Mouse (Mus musculus): ENCODE data around the gene Mum1.
"Not testable (repeated sequence)": the region's sequence is repeated elsewhere in the genome, so short reads cannot be mapped to it uniquely, and the experiment has no call there.

Gene Mum1

DNA sequence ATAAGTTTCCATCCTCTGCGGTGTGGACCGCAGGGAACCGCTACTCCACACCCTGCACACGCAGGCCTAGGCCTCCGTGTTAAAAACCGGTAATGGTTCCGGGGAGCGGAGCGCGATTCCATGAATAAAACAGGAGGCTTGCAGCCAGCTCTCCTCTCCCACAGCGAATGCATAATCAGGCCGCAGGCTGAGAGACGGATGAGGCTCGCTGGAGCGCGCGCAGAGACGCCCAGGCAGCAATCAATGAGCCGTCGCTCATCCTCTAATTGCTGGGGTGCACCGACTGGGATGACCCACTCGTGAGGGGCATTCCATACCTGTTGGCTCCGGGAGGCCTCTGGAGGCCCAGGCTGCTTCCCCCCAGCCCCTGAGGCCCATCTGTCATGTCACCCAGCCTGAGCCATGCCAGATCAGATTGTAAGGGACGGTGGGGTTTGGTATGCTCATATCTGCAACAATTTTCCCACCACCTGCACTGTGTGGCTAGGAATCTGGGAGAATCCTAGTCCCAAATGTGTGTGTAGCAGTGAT, 17.3 kb upstream of the Mum1 start:
- peak; percentile 48 for DNase-seq

DNA sequence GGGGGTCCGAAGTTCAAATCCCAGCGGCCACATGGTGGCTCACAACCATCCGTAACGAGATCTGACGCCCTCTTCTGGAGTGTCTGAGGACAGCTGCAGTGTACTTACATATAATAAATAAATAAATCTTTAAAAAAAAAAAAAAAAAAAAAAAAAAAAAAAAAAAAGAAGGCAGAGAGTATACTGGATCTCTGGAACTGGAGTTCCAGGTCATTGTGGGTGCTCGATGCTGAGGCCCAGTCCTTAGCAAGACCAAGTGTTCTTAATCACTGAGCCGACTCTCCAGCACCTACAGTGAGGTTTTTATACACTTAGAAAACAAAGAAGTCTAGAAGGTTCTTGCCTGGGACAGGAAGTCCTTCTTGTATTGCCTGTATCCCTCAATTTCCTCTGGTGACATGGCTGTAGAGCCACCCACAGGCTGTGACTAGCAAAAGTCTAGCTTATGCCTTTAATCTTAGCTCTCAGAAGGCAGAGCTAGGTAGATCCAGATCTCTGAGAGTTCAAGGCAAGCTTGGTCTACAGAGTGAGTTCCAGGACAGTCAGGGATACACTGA, 14.6 kb upstream of the Mum1 start:
- DNase-seq = not testable (repeated sequence)

DNA sequence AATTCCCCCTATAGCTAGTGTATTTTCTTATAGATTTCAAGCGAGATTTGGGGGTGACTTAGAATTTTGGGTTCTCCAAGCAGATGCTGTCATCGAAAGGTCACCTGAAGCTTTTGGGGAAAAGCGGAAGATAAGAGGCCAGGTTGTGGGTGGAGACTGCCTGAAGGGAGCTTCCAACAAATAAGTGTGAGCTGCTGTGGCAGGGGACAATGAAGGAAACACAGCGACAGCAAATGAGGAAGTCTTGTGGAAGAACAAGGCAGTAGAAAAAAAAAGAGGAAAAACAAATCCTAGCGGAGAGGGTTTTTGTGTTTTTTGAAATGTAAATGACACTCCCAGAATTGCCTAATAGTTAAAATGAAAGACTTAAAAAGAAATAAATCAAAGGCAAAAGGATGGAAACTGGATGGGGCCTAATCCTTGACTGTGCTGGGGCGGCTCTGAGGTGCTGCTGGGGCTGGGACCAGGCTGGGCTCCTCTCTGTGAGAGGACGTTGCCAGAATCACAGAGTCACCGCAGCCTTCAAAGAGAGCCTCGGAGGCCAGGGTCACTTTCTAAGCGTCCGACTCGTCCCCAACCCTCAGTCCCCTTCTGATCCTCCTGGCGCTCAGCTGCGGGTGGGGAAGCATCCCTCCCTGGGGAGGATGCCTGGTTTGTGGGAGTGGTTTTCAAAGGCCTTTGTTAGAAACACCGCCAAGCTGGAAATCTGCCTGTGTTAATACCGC, 11.0 kb upstream of the Mum1 start:
- no peak for DNase-seq

DNA sequence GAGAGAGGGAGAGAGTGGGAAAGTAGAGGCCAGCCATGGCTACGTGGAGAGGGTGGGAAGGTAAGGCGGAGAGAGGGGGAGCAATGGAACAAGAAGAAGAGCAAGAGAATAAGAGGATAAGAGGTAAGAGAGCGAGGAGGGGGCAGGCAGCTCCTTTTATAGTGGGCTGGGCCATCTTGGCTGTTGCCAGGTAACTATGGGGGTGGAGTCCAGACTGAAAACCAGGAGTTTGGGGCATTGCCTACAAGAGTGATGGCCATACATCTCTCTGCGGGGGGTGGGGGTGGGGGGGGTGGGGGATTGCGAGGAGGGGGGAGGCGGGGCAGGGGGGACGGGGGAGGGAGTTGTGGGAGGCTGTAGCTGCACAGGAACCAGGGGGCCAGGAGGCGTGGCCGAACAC, 5.6 kb upstream of the Mum1 start:
- DNase-seq = no peak

DNA sequence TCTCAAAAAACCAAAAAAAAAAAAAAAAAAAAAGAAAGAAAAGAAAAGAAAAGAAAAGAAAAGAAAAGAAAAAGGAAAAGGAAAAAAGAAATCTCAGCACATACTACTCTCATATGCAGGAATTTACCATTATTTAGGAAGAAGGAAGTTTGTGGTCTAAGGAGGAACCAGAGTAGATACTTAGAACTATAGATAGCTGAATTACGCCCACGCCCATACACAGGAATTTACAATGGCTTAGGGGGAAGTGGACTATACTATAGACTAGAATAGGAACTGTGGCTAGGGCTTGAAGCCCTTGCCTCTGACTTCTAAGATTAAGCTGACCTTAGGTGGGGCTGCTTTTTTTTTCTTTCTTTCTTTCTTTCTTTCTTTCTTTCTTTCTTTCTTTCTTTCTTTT, 3.1 kb upstream of the Mum1 start:
- not testable (repeated sequence) for DNase-seq

DNA sequence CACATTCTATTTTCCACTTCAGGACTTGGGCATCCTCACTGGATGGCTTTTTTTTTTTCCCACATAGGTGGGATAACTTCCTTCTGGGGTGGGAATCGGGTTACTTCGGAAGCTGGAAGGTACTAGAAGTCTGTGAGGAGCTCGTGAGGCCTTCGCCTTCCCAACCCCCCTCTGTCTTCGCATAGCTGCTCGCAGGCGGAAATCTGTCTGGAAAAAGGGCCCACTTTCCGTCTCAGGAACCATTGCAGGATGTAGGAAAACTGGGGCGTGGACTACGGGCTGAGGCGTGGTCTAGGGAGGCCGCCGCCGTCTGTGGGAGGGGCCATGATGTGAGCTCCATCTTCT, 191 bp upstream of the Mum1 start:
- DNase-seq = no peak

DNA sequence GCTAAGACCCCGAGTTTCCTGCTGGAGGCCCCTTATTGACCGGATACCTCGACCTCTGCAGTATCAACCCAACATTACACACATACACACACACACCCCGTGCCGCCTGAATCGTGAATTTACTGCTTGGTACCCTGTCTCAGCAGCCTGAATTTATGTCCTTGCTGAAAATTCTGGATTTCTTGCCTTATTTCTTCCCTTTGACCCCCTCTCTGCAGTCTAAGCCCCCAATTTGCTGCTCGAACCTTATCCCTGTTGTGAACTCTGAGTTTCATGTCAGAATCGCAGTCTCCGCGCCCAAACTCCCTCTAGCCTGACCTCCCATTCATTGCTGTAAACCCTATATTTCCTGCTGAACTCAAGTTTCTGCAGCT, 919 bp downstream of the Mum1 start:
- no peak for DNase-seq

DNA sequence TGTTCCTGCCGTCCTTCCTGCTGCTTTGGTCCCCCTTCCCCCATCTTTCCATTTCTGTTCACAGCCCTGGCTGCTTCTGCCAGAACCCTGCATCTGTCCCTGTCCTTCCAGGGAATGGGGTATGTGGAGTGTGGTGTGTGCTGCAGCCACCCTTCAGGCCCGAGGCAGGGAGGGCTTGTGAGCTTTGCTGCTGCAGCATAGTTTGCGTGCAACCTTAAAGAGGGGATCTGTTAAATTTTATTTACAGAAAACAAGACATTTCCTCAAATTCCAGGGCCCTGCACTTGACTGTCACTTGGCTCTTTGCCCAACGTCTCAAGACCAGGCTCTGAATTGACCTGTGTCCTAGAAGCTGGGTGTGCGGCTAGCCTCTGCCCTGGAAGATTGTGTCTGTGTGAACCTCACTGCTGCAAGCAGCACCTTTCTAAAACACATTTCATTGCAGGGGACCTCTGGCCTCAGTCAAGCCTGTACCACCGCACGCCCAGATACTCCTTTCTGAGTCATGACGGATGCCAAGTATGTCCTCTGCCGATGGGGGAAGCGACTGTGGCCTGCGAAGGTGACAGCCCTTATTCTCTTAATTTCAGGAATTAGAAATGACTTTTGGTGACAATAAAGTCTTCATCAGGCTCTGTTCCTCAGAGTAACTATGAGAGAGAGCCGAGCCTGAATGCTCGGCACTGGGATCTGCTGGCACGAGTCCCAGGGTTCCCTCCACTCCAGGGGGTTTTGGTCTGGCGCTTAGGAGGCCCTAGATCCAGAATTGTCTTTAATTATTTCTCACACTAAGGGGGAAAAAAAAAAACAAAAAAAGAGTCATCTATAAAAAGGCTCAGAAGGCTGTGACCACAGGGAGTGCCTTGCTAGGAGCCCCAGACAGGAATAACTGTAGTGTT, 1.9 kb downstream of the Mum1 start:
- no peak for DNase-seq

DNA sequence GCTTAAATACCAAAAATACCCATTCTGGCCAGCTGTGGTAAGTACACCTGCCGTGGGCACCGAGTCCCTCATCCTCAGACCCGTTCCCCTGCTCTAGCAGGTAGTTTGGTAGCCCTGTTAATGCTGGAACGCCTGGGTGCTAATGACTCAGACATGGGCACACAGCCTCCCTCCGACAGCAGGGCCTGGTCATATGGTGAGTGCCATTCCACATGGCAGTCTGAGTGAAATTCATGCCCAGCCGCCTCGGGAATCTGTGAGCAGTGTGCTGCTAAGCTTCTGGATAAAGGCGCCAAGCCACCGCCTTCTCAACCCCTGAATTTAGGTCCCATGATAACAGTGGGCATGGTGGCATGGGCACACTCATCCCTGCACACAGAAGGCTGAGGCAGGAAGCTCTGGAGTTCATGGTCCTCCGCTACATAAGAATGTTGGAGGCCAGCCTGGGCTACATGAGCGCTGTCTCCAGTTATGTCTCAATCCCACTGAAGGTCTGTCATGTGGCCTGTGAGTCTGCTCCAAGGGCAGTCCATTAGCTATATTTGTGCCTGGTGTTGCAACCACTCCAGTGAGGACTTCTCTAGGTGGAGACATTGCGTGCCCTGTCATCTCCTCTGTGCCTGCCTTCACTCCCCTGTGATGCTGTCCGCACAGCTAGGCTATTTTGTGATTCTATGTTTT, 10.1 kb downstream of the Mum1 start:
- no peak for DNase-seq

DNA sequence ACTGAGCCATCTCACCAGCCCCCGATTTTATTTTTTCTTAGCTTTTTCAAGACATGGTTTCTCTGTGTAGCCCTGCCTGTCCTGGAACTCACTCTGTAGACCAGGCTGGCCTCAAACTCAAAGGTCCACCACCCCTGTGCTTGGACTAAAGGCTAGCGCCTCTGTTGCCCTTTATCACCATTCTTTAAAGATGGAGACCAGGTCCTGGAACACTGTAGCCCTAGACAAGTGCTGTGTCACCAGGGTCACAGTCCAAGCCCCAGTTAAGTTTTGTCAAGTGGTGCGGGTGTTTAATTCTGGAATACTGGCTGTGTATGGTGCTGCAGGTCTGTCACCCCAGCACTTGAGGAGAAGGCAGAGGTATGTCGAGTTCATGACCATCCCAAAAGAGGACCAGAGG, 10.8 kb downstream of the Mum1 start:
- no peak for DNase-seq

DNA sequence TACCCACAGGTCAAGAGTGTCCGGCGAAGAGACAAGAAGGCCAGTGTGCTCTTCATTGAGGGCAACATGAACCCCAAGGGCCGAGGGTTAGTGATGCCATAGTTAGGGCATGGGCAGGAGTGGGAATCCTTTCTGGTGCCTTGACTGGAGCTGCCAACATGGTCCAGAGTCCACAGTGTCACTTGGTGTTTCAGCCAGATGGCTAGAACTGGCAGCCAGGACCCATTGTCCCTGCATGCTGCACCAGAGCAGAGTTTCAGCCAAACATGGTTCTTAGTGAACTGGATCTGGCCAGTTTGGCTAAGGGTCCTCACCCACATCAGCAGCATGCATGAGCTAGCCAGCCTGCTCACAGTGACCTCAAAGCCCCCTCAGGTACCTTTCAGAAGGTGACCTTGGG, 12.1 kb downstream of the Mum1 start:
- DNase-seq = no peak

DNA sequence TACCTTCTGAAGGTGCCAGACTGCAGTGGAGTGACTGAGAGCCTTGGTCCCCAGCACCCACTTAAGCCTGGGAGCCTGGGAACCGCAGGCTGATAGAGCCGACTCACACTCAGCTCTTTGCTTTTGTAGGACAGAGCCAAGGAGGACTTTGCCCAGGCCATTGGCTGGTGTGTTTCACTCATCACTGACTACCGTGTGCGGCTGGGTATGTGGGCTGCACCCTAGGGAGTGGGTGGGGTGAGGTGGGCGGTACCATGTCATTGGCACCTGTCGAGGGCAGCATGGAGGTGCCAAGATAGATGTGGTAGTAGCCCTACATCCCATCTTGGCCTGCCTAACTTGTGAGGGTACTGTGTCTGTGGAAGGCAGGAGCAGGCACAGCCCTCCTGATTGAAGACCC, 13.6 kb downstream of the Mum1 start:
- no peak for DNase-seq

DNA sequence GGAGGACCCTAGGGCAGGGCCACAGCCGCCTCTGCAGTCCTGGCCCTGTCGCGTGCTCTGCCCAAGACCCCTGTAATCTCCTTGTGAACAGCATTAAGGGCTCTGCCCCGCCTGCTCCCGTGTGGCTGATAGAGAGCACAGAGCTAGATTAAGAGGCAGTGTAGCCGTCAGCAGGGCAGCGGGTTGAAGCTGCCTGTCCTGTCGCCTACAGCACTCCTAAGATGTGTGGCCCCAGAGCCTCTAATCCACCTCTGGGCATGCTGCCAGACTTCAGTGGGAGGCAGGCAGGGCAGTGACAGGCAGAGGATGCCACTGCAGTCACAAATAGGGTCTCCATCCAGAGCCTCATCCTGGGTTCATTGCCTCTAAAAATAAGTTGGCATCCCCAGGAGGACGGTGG, 15.9 kb downstream of the Mum1 start:
- no peak for DNase-seq

DNA sequence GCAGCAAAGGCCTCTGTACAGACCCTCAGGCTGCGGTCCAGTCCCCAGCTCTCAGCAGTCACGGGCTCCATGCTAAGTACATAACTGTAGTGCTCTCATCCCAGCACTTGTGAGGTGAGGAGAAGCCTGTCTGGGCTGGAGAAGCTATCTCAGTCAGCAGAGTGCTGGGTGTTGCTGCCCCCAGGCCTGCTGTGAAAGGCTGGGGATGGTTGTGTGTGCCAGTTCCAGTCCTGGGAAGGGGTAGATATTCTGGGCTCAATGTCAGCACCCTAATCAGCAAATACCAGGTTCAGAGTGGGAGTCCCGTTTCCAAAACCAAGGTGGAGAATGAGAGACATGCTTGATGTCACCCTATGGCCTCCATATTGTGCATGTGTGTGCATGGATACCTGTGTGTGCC, 16.4 kb downstream of the Mum1 start:
- no peak for DNase-seq

DNA sequence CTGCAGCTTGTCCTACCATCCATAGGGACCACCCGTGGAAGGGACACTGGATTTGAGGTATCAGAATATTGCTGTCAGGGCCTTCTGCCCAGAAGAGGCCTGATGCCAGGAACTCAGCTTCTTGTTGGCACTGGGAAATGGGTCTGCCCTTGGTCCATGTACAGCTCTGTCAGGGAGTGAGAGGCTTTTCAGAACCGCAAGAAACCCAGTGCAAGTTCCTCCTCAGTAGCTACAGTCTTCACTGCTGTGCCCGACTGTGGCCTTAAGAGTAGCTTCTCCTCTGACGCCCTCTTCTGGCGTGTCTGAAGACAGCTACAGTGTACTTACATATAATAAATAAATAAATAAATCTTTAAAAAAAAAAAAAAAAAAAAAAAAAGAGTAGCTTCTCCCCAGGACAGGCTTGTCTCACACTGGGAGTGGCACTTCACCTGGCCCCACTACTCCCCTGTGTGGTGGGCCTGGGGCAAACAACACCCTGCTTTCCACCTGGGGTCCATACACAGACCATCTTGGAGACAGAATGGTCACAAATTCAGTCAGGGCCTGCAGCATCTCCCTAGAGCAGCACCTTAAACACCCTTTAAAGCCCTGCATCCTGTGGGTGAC, 18.7 kb downstream of the Mum1 start:
- no peak for DNase-seq

DNA sequence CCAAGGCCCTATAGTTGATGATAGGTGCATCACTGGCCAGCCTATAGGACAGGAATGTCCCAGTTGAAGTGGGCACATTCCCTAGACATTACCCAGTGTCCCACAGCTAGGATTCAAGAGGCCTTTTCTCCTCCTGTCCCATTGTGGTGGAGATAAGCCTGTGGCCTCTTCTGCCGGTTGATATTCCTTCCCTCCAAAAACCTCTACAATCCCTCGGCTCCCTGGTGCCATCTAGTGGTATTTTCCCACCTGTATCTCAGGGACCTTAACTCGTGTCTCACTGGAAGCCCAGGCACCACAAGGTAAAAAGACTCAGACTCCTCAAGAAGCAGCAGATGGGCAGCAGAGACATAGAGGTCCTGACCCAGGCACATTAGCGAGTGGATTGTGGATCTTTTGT, 19.4 kb downstream of the Mum1 start:
- peak; percentile 83 for DNase-seq

DNA sequence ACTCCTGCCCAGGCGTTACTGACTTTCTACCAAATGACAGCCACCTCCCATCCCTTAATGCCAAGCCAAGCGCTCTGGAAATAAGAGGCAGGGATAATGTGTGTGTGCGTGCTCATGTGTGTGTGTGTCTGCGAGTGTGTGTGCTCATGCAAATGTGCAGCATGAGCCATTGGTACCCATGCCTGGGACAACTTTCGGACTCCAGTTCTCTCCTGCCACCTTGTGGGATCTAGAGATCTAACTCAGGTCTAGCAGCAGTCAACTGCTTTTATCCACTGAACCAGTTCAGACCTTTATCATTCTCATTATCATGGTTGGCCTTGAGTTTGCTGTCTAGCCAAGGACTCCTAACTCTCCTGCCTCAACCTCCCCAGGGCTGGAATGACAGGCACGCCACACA, 21.6 kb downstream of the Mum1 start:
- no peak for DNase-seq

DNA sequence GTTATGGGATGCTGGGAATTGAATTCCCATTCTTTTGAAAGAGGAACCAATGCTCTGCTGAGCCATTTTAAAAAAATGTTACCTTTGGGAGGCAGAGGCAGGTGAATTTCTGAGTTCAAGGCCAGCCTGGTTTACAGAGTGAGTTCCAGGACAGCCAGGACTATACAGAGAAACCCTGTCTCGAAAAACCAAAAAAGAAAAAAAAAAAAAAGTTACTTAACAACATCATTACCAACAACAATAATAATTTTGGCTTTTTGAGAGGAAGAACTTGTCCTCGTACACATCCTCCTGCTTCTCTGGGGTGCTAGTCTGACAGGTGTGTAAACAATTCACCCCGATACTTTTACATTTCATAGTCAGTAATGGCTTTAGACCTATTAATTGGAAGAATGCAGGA, 22.2 kb downstream of the Mum1 start:
- DNase-seq = not testable (repeated sequence)

DNA sequence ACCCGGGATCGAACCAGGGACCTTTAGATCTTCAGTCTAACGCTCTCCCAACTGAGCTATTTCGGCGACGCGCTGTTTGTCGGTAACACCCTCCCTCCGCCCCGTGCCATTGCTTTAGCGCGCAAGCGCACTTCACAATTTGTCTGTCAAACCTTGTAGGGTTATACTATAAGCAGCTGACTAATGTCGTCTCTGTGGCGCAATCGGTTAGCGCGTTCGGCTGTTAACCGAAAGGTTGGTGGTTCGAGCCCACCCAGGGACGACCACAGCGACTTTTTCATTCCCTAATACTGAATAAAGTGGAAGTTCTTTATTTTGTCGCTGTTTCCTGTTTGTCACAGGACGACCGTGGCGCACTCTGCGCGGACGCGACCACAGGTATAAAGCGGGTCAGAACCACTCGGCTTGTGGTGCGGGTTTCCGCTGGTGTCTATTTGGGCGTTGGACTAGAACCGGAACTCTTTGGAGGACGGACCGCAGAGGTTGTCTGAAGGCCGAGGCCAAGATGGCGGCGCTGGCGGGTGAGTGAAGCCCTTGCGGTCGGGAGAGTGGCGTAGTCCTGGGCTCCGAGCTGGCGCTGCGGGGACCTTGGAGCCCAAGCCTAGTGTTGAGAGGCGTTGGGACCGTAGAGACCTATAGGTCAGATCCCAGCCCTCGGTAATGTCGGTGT, 22.9 kb downstream of the Mum1 start, which contains the start of gene Ndufs7:
TSS of gene Ndufs7 (plus strand) at position 151 of the 670 bp plus-strand sequence.
- DNase-seq = peak; percentile 91

DNA sequence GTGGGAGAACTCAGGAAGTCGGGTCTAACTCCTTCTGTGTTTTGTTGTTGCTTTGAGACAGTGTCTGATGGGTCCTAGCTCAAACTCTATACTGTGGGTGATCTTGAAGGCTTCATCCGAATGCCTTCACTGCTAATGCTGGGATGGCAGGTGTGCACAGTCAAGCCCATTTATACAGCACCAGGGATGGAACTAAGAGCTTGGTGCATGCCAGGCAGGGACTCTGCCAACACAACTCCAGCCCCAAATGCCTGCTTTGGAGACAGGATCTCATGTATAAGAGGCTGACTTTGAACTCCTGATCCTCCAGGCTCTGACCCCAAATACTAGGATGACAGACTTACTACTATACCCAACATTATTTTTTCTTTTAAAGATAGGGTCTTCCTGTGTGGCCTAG, 23.8 kb downstream of the Mum1 start:
- no peak for DNase-seq

DNA sequence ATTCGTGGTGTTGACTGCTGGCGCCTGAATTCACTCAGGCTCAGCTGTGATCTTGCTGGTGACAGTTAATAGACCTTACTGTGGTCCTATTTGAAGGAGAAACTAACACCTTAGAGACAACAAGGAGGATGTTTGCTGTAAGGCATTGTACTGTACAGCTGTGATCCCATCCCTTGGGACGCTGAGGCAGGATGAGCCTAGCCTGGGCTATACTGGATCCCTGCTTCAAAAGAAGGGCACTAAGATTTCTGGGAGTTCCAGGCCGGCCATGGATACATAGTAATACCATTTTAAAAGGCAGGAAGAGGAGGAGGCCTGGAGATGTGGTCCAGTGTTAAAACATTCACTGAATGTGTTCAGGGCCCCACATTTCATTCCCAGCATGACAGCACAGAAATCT, 24.3 kb downstream of the Mum1 start:
- DNase-seq = no peak

DNA sequence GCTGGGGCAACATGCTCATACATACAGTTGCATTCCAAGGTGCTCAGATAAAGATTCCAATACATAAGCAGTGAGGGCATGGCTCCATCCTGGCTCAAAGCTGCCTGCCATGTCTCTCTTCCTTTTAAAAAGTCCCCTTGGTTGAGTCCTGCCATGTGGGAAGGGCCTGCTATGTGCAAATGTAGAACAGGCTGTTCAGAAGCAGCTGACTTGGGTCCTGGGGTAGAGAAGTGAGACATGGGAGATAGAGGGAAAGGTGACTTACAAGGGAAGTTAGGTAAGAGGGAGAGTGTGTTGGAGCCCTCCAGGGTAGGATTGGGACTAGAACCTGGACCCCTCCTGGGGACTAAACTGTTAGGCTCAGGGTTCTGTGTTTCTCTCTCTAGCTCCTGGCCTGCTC, 25.8 kb downstream of the Mum1 start:
- no peak for DNase-seq
